Mouse (Mus musculus): ENCODE results near the gene Zdhhc17. TPM values are rescaled to one million over a fixed set of nuclear protein-coding genes. Genes with fewer than 3 reads are reported as not detected.
A peak's percentile ranks its signal among the peaks of the same experiment; 100 is the strongest.

Gene Zdhhc17
- 17.3 and 18.4 TPM in 2 replicates for polyA plus RNA-seq (2015; fragmentation: Nextera tagmentation; extraction: Ambion mirVana)

DNA sequence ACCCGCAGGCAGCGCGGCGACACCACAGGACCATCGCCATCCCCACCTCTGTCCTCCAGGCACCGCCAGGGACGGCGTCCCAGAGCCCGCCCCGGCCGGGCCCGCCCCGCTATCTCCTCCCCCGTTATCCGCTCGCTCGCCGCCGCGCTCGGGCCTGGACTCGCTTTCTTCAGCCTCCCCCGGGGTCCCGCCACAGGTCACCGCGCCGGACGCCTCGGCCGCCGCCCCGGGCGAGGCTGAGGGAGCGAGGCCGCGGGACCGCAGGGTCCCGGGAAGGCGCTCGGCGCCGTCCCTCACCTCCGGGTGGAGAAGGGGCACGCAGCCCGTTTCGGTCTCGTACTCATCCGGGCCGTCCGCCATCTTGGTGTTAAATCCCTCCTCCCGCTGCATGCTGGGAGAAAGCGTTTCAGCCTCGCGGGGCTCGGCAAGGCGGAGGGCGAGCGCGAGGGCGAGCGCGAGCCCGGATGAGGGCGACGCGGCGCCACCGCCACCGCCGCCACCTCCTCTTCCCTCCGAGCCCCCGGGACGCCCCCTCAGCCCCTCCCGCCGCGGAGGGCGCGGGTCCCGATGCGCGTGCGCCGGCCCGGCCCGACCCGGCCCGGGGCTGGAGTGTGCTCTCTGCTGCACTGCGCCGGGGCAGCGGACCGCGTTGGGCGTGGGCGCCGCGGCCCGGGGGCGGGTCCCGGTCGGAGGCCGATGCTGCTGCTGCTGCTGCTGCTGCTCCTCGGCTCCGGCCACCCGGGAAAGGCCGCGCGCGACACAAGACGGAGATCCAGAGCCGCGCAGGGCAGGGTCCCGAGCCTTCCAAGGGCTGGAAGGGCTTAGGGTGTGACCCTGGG is at the start of gene Zdhhc17:
Zdhhc17 (minus strand) TSS at position 500 of the 839 bp plus-strand sequence.
- Histone ChIP-seq H3K4me2 (ENCODE audit: low read depth, low read length) (peak within 1 kb of the TSS; percentile 68), H3K27ac (ENCODE audit: low read length) (peak within 1 kb of the TSS; percentile 93), H3K9ac (ENCODE audit: low read length) (peak within 1 kb of the TSS; percentile 94), H3K27me3 (ENCODE audit: control insufficient read depth, insufficient read depth, low read length) (no peaks in the 10 kb centered on the region), H3K4me1 (ENCODE audit: control insufficient read depth, insufficient read depth, low read length) (peaks cover 9% of the 10 kb centered on the region; the same call in 1 of the 2 replicates), H3K36me3 (ENCODE audit: control insufficient read depth, insufficient read depth, low read length) (no peaks in the 10 kb centered on the region), H3K9me3 (replicated peaks; ENCODE audit: control insufficient read depth, low read length) (no peaks in the 10 kb centered on the region), H3K4me3 (replicated peaks; ENCODE audit: low read length) (peak within 1 kb of the TSS; percentile 80)
- WGBS, result under 1% methylated on average over 106 of the region's 112 CpGs
- ATAC-seq (ENCODE audit: insufficient read depth, low FRiP score), result peak; percentile 92

DNA sequence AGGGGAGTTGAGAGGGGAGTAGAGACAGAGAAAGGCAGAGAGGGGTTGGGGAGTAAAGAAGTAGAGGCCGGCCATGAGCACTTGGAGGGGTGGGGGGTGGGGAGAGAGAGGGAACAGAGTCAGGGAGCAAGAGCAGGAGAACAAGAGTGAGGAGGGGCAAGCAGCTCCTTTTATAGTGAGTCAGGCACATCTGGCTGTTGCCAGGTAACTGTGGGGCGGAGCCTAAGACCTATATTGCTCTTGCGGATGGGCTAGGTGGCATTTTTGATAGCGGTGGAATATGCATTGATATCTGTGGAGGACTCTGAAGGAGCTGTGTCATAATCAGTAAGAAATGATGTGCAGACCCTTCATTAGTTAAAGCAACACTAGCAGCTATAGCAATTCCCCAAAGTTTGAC is 45.8 kb upstream of the Zdhhc17 start:
- Histone ChIP-seq H3K4me2 (ENCODE audit: low read depth, low read length) (no peak overlapping the region), H3K27me3 (ENCODE audit: control insufficient read depth, insufficient read depth, low read length) (no peaks in the 10 kb centered on the region), H3K4me1 (ENCODE audit: control insufficient read depth, insufficient read depth, low read length) (no peaks in the 10 kb centered on the region), H3K27ac (ENCODE audit: low read length) (no peak overlapping the region), H3K9ac (ENCODE audit: low read length) (no peak overlapping the region), H3K36me3 (ENCODE audit: control insufficient read depth, insufficient read depth, low read length) (no peaks in the 10 kb centered on the region), H3K4me3 (replicated peaks; ENCODE audit: low read length) (no peak overlapping the region), H3K9me3 (replicated peaks; ENCODE audit: control insufficient read depth, low read length) (no peaks in the 10 kb centered on the region)
- ATAC-seq (ENCODE audit: insufficient read depth, low FRiP score), result no peak
- WGBS, result 55% methylated on average over 4 of the region's 4 CpGs

DNA sequence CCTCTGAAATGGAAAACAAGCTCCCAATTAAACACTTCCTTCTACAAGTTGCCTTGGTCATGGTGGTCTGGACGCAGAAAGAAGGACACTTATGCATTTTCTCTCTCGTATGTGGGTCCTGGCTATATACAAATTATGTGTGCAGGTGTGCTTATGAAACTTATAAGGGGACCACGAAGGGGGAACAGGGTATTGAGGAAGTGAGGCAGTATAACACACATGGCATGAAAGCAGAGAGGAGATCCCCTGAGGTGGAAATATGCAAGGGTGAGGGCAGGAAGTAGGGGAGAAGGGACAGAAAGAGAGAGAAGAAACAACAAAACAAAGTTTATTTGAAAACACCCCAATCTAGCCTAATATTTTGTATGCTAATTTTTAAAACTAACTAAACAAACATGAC is 41.7 kb upstream of the Zdhhc17 start:
- no peaks in the 10 kb centered on the region for H3K4me1 ChIP-seq (ENCODE audit: control insufficient read depth, insufficient read depth, low read length)
- no peak overlapping the region for H3K27ac ChIP-seq (ENCODE audit: low read length)
- H3K9ac ChIP-seq (ENCODE audit: low read length), result no peak overlapping the region
- no peak for ATAC-seq (ENCODE audit: insufficient read depth, low FRiP score)
- no peak overlapping the region for H3K4me3 ChIP-seq (replicated peaks; ENCODE audit: low read length)
- no peaks in the 10 kb centered on the region for H3K27me3 ChIP-seq (ENCODE audit: control insufficient read depth, insufficient read depth, low read length)
- H3K36me3 ChIP-seq (ENCODE audit: control insufficient read depth, insufficient read depth, low read length), result no peaks in the 10 kb centered on the region
- H3K9me3 ChIP-seq (replicated peaks; ENCODE audit: control insufficient read depth, low read length), result no peaks in the 10 kb centered on the region
- WGBS, result 84% methylated on average over 3 of the region's 3 CpGs
- H3K4me2 ChIP-seq (ENCODE audit: low read depth, low read length), result no peak overlapping the region

DNA sequence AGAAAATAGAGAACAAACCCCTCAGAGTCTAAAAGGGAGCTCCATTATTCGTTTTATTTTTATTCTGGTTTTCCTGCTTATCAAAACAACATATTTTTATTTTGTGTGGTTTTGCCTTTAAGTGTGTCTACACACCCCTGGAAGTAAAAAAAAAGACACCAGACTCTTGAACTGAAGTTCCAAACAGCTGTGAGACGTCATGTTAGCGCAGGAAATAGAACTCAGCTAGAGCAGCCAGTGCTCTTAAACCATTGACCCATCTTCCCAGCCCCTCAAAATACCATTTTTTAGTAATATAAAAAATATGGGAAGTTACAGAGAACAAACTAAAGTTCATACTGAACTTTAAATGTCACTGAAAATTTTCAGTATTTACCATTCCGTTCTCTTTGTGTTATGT is 40.6 kb upstream of the Zdhhc17 start:
- H3K4me1 ChIP-seq (ENCODE audit: control insufficient read depth, insufficient read depth, low read length), result no peaks in the 10 kb centered on the region
- H3K4me3 ChIP-seq (replicated peaks; ENCODE audit: low read length), result no peak overlapping the region
- no peak for ATAC-seq (ENCODE audit: insufficient read depth, low FRiP score)
- H3K9ac ChIP-seq (ENCODE audit: low read length), result no peak overlapping the region
- no peak overlapping the region for H3K27ac ChIP-seq (ENCODE audit: low read length)
- H3K4me2 ChIP-seq (ENCODE audit: low read depth, low read length), result no peak overlapping the region
- no peaks in the 10 kb centered on the region for H3K27me3 ChIP-seq (ENCODE audit: control insufficient read depth, insufficient read depth, low read length)
- 59% methylated on average over 4 of the region's 4 CpGs for WGBS
- no peaks in the 10 kb centered on the region for H3K9me3 ChIP-seq (replicated peaks; ENCODE audit: control insufficient read depth, low read length)
- H3K36me3 ChIP-seq (ENCODE audit: control insufficient read depth, insufficient read depth, low read length), result no peaks in the 10 kb centered on the region

DNA sequence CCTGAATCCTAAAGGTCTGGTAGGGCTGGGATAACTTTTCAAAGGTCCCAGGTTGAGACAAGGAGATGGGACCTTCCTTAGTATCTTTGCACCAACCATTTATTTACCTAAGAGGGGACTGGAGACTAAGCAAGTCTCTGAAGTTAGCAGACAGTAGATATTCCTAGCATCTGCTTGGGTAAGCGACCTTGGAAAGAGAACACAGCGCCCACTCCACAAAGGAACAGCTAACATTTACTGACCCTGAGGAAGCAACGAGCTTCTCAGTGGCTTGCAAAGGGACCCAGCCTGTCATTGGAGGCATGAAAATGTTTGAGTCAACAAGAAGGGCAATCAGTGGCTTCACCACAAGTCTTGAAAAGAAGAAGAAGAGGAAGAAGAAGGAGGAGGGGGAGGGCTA is 40.1 kb upstream of the Zdhhc17 start:
- no peaks in the 10 kb centered on the region for H3K27me3 ChIP-seq (ENCODE audit: control insufficient read depth, insufficient read depth, low read length)
- no peak overlapping the region for H3K9ac ChIP-seq (ENCODE audit: low read length)
- ATAC-seq (ENCODE audit: insufficient read depth, low FRiP score), result no peak
- no peaks in the 10 kb centered on the region for H3K36me3 ChIP-seq (ENCODE audit: control insufficient read depth, insufficient read depth, low read length)
- H3K4me3 ChIP-seq (replicated peaks; ENCODE audit: low read length), result no peak overlapping the region
- H3K4me2 ChIP-seq (ENCODE audit: low read depth, low read length), result no peak overlapping the region
- no peaks in the 10 kb centered on the region for H3K4me1 ChIP-seq (ENCODE audit: control insufficient read depth, insufficient read depth, low read length)
- H3K27ac ChIP-seq (ENCODE audit: low read length), result no peak overlapping the region
- 72% methylated on average over 3 of the region's 3 CpGs for WGBS
- H3K9me3 ChIP-seq (replicated peaks; ENCODE audit: control insufficient read depth, low read length), result no peaks in the 10 kb centered on the region

GRCm38 (mm10) chr10:111047895-111048294 is 38.0 kb upstream of the Zdhhc17 start:
- 67% methylated on average over 7 of the region's 7 CpGs for WGBS
- Histone ChIP-seq H3K4me3 (replicated peaks; ENCODE audit: low read length) (no peak overlapping the region), H3K36me3 (ENCODE audit: control insufficient read depth, insufficient read depth, low read length) (no peaks in the 10 kb centered on the region), H3K9ac (ENCODE audit: low read length) (no peak overlapping the region), H3K4me2 (ENCODE audit: low read depth, low read length) (no peak overlapping the region), H3K9me3 (replicated peaks; ENCODE audit: control insufficient read depth, low read length) (0 out of 2 replicates have a peak, but pooled peaks cover 5% of the 10 kb centered on the region), H3K4me1 (ENCODE audit: control insufficient read depth, insufficient read depth, low read length) (no peaks in the 10 kb centered on the region), H3K27ac (ENCODE audit: low read length) (no peak overlapping the region), H3K27me3 (ENCODE audit: control insufficient read depth, insufficient read depth, low read length) (no peaks in the 10 kb centered on the region)
- ATAC-seq (ENCODE audit: insufficient read depth, low FRiP score), result no peak

DNA sequence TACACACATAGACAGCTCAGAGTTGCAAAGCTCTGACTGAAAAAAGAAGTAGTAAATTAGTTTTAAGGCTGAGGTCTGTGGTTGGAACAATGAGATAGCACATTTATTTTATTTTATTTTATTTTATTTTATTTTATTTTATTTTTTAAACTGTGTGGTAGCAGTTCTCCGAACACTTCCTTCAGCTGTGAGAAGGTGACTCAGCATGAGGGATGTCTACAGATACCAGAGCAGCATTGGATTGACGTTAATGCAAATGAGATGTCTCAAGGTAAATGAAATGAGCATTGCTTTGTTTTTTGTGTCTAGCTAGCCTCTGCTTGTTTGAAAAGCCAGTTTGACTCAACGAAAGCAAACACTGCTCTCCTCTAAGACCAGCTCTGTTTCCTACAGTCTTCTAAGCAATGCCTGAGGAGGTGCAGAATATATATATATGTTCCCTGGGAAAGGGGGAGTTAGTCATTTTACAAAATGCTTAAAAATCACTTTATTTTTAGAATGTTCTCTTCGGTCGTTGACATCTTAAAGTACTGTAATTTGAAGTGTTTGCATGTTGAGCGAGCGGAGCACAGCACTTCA is 30.2 kb upstream of the Zdhhc17 start:
- 0 out of 2 replicates have a peak, but pooled peaks cover 5% of the 10 kb centered on the region for H3K9me3 ChIP-seq (replicated peaks; ENCODE audit: control insufficient read depth, low read length)
- H3K27me3 ChIP-seq (ENCODE audit: control insufficient read depth, insufficient read depth, low read length), result no peaks in the 10 kb centered on the region
- no peak overlapping the region for H3K27ac ChIP-seq (ENCODE audit: low read length)
- no peak overlapping the region for H3K4me2 ChIP-seq (ENCODE audit: low read depth, low read length)
- no peaks in the 10 kb centered on the region for H3K36me3 ChIP-seq (ENCODE audit: control insufficient read depth, insufficient read depth, low read length)
- H3K4me1 ChIP-seq (ENCODE audit: control insufficient read depth, insufficient read depth, low read length), result no peaks in the 10 kb centered on the region
- no peak for ATAC-seq (ENCODE audit: insufficient read depth, low FRiP score)
- H3K9ac ChIP-seq (ENCODE audit: low read length), result no peak overlapping the region
- WGBS, result 61% methylated on average over 7 of the region's 7 CpGs
- H3K4me3 ChIP-seq (replicated peaks; ENCODE audit: low read length), result no peak overlapping the region

- H3K9ac ChIP-seq (ENCODE audit: low read length), result no peak overlapping the region
- no peaks in the 10 kb centered on the region for H3K9me3 ChIP-seq (replicated peaks; ENCODE audit: control insufficient read depth, low read length)
- WGBS, result 65% methylated on average over 1 of the region's 1 CpGs
- H3K4me3 ChIP-seq (replicated peaks; ENCODE audit: low read length), result no peak overlapping the region
- no peaks in the 10 kb centered on the region for H3K27me3 ChIP-seq (ENCODE audit: control insufficient read depth, insufficient read depth, low read length)
- no peaks in the 10 kb centered on the region for H3K36me3 ChIP-seq (ENCODE audit: control insufficient read depth, insufficient read depth, low read length)
- no peaks in the 10 kb centered on the region for H3K4me1 ChIP-seq (ENCODE audit: control insufficient read depth, insufficient read depth, low read length)
- no peak overlapping the region for H3K27ac ChIP-seq (ENCODE audit: low read length)
- H3K4me2 ChIP-seq (ENCODE audit: low read depth, low read length), result no peak overlapping the region
- no peak for ATAC-seq (ENCODE audit: insufficient read depth, low FRiP score)
Measured at GRCm38 (mm10) chr10:111036851-111037250, 26.9 kb upstream of the Zdhhc17 start.

DNA sequence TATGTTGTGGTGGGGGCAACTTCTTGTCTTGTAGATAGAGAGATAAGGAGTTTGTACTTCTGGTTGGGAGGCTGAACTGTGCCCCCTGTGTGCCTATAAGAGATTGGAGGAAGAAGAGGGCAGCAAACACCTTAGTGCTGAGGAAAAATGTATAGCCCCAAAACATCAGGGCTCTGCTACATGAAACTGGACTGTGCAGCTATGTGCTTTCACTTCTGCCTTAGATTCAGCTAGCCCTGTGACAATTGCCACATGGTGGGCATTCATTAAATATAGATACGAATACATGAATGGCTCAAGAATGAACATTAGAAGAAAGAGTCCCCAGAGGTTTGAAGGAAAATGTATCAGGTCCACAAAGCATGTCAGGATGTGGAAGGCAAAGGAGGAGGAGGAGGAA is 25.2 kb upstream of the Zdhhc17 start:
- WGBS, result 79% methylated on average over 1 of the region's 1 CpGs
- Histone ChIP-seq H3K36me3 (ENCODE audit: control insufficient read depth, insufficient read depth, low read length) (no peaks in the 10 kb centered on the region), H3K27me3 (ENCODE audit: control insufficient read depth, insufficient read depth, low read length) (no peaks in the 10 kb centered on the region), H3K4me3 (replicated peaks; ENCODE audit: low read length) (no peak overlapping the region), H3K4me1 (ENCODE audit: control insufficient read depth, insufficient read depth, low read length) (no peaks in the 10 kb centered on the region), H3K27ac (ENCODE audit: low read length) (no peak overlapping the region), H3K4me2 (ENCODE audit: low read depth, low read length) (no peak overlapping the region), H3K9ac (ENCODE audit: low read length) (no peak overlapping the region), H3K9me3 (replicated peaks; ENCODE audit: control insufficient read depth, low read length) (no peaks in the 10 kb centered on the region)
- ATAC-seq (ENCODE audit: insufficient read depth, low FRiP score), result no peak
